Mouse (Mus musculus) T-helper 1 cell (primary cell): ENCODE results near the gene Pfn4.
"Not testable (repeated sequence)": the region's sequence is repeated elsewhere in the genome, so short reads cannot be mapped to it uniquely, and the experiment has no call there.

Experiments used
- in situ Hi-C: fragments of 300-600 bp; cut with MboI, MseI; formaldehyde crosslinking; loops from one replicate; pipeline ENCODE4 v1.15.1; 2025; ENCODE audit warnings: high pct_unique_total_duplicates

The Pfn4 gene

DNA sequence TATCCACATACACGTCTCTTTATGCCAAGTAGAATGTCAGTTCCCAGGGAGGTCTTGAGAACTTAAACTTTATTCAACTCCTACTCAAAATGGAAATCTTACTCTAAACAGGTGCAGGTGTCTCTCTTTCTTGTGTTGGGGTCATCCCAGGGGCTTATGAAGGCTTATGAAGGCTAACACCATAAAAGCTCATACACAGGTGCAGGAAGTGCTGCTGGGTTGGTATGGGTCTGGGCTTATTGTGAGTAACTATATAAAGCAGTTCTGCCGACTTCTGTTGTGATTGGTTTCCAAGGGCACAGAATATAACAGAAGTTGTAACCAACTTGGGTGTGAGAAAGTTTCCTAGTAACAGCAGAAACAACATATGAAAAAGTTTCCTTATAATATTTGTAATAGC, 15.6 kb downstream of the Pfn4 start:
- in situ Hi-C loops: no loop called here

- in situ Hi-C loops: not testable (repeated sequence)
Observed at GRCm38 (mm10) chr12:4788128-4788527, 19.3 kb downstream of the Pfn4 start.

- in situ Hi-C loops: no loop called here
Observed at GRCm38 (mm10) chr12:4793718-4794117, 24.9 kb downstream of the Pfn4 start.

GRCm38 (mm10) chr12:4797471-4797870, 28.6 kb downstream of the Pfn4 start:
- in situ Hi-C loops: not testable (repeated sequence)

- in situ Hi-C loops: no loop called here
Observed at GRCm38 (mm10) chr12:4811036-4811435, 42.2 kb downstream of the Pfn4 start.

DNA sequence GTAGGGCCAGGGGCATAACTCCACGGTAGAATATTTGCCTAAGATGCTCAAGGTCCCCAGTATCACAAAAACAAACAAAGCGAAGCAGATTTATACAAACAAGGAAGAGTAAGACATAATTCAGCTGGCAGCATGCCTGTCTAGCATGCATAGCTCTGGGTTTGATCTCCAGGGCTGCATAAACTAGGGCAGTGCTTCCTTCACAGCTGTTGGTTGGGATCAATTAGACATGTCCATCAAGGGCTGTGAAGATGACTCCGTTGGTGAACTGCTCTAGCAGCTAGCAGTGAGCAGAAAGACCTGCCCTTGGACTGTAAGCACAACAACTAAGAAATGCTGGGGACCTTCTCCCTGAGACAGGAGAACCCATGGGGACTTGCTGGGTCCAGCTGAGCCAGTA, 42.9 kb downstream of the Pfn4 start:
- in situ Hi-C loops: no loop called here

DNA sequence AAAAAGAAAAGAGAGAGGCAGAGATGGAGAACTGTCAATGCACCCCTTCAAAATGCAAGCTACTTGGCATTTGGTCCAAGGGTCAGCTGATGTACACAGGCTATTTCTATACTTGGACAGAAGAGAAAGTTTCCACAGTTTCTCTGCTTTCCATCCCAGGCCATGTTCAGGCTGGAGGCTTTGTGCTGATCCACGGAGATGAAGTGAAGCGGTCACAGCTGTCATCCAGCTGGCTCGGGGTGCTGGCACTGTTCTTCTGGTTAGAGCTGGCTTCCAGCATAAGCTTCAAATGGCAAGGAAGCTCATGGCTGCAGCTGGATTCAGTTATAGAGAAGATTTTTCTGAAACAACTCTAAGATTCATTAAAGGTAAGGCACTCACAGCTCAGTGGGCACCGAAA, 44.8 kb downstream of the Pfn4 start:
- in situ Hi-C loops: no loop called here

GRCm38 (mm10) chr12:4816680-4817360, 48.0 kb downstream of the Pfn4 start:
- in situ Hi-C loops: no loop called here

GRCm38 (mm10) chr12:4817361-4818101, 48.7 kb downstream of the Pfn4 start, which contains the start of gene Sf3b6:
Gene Sf3b6 (plus strand): TSS chr12:4817544.
- in situ Hi-C loops: no loop called here

GRCm38 (mm10) chr12:4827256-4827655, 58.4 kb downstream of the Pfn4 start:
- in situ Hi-C loops: no loop called here
